Mouse (Mus musculus) testis, postnatal 10 days (tissue): ENCODE results near the gene Olfr1441.
A peak's percentile ranks its signal among the peaks of the same experiment; 100 is the strongest.

Source experiments
- DNase-seq: peaks from one replicate; pipeline ENCODE4 v3.0.0; 2021; ENCODE audit warnings: low spot score

Olfr1441 gene

DNA sequence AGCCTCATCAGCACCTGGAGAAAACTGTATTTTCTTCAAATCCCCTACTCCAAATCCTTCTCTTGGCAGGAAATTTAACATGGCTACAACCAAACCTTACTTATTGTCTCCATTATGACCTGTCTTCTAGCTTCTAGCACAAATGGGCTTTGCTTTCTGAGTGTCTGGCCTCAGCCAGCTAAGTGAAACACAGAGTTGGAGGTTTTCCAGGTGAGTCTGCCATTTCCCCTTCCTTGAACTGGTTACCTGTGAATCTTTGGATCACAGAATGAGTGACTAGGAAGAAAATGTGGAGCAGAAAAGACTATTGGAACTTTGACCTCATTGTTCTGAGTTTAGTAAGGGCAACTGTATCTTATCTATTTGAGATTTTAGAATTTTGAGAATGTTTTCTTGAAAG, at the start of gene Olfr1441:
Olfr1441 (plus strand) TSS at position 73 of the 400 bp plus-strand sequence.
- no peak for DNase-seq

DNA sequence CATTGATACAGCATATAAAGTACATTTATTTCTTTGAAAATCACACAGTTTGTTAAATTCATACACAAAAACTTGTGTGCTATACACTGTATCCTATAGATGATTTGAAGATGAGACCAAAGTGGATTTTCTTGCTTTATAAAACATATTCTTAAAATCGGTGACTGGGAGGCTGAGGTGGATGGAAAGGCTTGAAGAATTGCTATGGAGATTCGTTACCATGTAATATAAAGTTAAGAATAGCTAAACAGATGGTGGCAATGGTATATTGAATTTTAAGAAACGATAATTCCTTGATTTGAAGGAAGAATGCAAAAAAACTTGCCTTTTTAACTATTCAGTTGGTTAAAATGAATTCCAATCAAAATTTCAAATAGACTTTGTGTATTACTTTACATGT, 44.2 kb upstream of the Olfr1441 start:
- no peak for DNase-seq

DNA sequence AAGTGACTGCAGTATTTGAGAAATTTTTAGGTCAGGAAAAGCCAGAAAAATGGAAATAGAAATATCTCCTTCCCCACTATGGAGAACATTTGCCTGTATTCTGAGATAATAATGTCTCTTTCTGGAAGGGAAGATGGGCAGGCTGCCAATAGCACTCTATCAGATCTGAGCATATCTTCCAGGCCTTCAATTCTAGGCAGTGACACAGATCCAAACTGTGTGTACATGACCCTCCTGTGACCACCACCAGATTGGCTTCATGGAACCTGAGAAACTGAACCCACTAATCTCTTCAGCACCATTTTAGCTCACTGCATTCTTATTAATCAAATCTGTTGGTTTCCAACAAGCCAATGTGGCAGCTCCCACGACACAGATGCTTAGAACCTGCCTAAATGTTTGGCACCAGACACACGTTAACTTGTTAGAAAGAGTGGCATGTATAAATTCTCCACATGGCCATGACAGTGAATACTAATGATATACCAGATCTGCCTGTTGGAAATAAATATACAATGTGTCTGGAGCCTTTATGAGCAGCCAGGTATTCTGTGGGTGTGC, 42.7 kb upstream of the Olfr1441 start:
- no peak for DNase-seq

DNA sequence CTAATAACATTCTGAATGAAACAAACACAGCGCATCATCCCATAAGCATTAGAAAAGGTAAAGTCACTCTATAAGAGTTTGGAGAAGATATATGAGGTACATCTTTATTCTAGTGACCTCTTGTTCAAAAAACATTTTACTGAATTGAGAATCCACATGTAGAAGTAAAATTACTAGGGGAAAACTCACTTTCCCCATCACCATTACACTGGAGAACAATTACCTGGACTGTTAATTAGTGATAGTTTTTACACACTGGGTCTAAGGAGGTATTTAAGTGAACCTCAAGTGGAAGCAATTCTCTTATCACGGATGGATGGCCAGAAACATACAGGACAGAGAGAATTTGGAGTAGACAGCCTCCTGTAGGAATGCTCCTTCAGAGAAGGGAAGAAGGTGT, 30.3 kb upstream of the Olfr1441 start, which contains the start of gene Olfr1440:
Olfr1440 (plus strand) TSS at position 301 of the 400 bp plus-strand sequence.
- no peak for DNase-seq

DNA sequence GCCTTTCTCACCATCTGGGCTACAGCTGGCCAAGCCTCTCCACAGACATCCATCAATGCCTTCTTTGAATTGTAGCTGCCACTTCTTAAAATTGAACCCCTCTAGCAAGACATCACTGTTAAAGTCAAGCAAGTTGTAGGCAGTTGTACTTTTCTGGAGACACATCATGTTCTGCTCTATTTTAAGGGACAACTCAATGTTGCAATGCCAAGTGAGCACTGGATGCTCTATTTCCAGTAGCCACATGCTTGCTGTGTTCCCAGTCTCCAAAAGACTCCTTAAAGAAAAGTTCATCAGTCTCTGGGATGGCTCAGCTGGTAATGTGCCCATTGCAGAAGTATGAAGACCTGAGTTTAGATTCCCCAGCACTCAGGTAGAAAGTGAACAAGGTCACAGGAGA, 3.5 kb upstream of the Olfr1441 start:
- no peak for DNase-seq

DNA sequence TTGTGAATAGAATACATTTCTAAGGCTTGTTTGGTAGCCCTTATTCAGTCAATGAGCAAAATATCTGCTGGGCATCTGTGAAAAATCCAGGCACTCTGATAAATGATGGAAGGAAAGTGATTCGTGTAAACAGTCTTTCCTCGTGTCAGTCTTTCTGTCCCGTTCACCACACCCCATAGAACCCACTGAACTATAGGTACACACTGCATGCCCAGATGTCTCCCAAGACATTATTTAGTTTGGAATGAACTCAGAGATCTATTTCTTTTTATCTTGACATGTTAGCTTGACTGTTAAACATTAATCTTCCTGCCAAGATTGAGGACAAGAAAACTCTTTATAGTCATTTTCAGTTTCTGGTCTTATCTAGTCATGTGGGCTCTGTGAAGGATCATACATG, 1.1 kb downstream of the Olfr1441 start:
- DNase-seq: no peak

DNA sequence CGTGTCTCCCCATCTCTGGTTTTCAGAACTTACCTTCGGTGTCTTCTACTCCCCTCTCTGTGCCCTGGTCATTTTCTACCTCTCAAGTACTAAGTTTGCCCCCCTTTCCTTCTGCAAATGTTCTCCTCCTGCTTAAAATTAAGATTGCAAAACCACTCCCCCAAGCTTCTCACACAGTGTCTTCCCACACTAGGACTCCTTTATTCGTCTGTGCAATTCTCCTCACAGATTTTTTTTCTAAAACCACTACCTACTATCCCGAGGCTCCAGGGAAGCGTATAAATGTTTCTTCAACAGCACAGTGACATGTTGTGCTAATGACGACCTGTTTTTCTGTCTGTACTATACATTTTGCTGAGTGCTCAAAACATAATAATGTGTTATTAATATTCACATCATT, 3.3 kb downstream of the Olfr1441 start:
- no peak for DNase-seq

DNA sequence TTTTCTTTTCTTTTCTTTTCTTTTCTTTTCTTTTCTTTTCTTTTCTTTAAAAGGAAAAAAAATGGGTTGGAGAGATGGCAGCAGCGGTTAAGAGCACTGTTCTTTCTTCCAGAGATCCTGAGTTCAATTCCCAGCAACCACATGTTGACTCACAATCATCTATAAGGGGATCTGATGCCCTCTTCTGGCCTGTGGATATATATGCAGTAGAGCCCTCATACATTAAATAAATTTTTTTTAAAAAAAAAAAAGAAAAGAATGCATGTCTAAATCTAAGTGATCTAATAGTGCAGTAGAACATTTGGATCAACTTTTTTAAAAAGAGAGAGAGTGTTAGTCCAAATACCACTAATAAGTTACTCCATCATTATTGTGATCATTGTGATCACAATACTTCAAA, 4.4 kb downstream of the Olfr1441 start:
- DNase-seq: no peak

DNA sequence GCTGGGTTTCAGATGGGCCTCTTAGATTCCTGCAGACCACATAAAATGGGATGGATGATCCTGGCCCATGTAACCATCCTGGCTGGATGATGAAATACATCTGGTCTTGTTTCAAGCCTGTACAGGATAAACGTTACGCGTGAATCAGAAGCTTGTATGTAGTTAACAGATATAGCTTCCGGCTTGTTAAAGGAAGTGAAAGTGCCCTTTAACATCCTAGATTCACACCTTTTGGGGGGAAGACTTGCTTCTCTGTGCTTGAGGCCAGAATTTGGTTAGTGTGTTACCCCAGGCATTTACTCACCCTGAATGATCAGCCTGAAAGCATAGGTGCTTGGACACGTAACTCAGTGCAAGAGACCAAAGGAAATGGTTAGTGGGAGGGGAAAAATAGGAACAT, 9.9 kb downstream of the Olfr1441 start:
- DNase-seq: no peak

DNA sequence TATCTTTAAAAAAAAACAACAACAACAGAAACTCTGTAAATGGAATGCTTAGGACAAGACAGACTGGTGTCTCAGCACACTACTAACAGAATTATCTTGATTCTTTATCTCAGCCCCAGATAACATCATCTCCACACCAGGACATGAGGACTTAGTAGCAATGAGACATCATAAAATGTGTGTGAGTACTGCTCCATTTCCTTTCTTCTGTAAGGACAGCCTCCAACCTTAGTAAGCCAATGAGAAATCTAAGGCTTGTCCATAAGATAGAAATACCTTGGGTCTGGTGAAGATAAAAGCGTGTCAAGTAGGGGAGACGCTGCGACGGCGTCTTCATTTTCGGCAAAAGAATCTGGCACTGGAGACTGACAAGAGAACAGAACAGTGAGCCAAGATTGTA, 10.4 kb downstream of the Olfr1441 start, which contains the start of gene Pfpl:
Pfpl (plus strand) TSS at position 301 of the 400 bp plus-strand sequence.
- no peak for DNase-seq

DNA sequence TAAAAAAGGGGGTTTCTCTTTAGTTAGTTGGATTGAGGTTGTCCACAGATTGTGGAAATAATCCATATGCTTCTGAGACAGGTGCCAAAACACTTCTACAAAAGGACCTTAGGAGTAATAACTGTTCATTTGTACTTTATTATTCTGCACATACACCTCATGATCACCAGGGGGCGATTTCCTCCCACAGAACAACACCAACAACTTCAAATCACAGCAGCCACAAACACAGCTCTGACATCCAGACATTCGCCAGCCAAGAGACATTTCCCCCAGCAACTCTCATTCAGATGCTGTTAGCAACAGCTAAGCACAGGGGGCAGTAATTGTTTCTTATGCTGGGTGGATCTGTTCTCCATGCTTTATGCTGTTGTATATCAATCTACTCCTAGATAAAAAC, 15.8 kb downstream of the Olfr1441 start:
- peak; percentile 49 for DNase-seq

DNA sequence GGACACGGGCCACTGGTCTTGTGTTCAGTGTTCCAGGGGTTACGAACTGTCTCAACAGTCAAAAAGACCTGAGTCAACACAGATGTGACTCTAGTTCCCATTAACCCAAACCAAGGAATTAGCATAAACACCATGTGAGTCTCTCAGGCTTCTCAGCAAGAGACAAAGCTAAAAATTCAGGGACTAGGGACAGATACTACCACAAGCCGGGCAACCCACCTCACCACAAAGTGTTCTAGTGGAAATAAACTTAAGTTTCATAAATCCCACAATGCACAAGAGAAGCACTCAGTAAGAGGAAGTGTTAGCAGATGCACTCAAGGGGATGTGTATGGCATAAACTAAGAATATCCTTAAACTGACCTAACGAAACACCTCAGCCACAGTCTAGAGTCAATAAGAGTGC, 17.8 kb downstream of the Olfr1441 start:
- no peak for DNase-seq

DNA sequence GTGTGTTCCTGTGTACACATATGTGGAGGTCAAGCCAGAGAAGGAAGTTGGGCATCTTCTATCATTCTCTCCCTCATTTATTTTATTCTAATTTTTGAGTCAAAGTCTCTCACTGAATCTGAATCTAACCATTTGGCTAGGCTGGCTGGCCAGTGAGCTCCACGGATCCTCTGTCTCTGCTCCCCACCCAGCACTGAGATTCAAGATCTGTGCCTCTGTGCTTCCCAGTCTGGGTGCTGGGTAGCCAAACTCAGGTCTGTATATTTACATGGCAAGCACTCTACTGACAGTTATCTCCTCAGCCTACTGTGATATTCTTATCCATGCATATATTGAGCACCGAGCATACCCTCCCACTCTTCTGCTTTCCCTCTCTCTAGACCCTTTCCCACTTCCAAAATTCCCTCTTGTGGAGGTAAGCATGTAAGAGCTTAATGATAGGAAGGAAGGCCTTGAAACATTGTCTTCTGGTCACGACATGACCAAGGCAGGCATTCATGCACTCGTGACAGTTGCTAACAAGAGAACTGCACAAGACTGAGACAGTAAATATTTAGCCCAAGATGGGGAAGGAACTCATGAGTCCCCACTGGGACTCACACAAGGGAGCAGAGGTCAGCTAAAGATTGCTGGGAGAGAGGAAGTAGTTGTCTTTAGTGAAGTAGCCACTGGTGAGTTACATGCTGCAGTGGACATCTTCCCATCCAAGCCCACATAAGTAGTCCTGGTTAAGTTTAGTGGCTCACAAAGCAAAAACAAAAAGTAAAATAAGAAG, 18.7 kb downstream of the Olfr1441 start:
- DNase-seq: no peak

DNA sequence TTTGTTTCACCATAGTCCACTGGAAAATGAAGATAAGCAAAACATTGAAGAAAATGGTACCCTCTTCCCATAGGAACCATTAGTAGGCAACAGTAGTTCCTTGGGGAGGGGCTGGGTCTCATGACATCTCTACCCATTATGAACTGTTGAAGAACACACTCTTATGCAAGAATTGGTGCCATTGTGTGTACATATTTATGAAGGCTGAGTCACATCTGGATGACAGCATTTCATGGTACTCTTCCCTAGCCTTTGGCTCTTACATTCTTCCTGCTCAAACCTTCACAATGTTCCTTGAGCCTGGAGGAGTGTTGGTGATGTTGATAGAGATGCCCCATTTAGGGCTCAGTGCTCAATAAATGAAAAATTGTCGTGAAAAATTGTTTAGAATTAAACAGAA, 22.3 kb downstream of the Olfr1441 start:
- no peak for DNase-seq

DNA sequence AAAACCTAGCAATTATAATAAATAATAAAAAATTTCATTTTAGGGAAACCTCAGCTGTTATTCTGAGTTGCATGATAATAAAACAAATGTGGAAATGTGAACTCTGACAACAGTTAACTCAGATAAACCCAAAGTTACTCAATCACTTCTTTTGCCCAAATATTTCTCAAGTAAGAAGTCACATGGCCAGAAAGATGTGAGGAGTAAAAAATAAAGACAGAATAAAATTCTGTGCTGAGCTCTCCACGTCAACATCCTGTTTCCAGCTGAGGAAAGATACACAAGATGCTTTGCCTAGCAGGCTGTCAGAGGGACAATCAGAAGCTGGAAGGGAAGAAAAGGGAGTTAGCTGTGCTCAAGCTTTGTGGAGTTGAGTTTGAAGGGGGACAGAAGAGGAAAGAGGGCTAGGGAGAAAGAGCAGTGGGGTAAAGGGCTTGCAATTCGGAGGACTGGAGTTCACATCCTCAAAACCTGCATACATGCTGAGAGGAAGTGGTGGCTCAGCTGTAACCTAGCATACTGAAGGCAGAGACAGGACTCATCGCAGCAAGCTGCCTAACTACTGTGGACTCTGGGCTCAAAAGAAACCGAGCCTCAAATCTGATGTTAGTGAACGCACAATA, 23.0 kb downstream of the Olfr1441 start:
- DNase-seq: no peak

DNA sequence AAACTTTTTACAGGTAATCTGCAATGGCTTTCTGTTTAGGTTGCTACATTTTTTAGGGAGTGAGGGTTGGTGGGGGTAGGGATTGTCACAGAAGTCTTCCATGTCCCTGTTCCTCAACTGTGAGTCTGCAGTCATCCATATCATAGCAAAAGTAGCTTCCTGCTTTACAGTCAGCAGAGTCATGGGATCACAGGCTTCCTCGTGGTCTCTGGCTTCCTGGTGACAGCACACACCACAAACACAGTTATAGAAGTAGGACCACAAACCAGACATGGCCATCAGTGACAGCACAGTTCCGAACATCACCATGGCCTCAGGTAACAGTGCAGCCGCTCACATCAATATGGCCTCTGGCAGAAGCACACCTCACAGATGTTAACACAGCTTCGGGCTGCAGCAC, 25.3 kb downstream of the Olfr1441 start:
- DNase-seq: no peak

DNA sequence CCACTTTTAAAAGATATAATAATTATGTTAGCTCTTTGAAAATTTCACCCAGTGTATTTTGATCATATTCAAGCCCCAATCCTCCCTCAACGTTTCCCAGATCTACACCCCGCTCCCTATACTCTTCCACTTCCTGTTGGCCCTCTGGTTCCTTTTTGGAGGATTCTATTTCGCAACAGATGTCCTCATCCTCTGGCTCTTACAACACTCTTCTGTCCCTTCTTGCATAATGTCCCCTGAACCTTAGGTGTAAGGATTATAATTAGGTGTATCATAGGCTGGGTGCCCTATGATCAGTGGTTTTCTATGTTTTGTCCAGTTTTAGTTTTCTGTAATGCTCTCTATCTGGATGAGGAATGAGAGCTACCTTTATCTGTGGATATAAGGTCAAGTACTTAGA, 27.8 kb downstream of the Olfr1441 start:
- DNase-seq: no peak

DNA sequence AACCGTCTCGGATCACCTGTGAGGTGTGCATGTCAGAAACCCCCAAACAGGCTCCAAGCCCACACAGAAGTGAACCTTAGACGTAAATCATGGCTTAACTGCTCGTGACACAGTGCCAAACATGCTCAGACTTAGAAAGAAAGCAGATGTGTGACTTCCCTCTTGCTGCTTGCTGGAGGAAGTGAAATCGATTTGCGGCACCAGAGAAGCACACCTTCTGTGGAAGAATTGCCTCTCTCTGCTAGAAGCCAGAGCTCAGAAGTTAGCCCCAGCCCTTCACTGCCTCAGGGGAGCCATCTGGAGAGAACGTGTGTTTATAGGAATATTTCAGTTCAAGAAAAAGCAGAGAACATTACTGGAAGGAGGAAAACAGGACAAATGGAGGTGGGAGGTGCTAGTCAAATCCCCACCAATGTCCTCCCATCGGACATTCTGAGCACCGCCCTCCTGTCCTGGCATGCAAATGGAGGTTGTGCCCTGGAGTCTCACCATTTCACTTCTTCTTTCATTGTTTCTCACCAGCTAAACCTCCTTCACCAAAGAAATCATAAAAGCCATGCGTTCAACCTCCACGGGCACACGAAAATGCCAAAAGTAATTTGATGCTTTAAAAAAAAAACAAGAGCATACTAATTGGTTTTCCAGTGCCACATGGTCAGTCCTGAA, 40.3 kb downstream of the Olfr1441 start:
- no peak for DNase-seq

DNA sequence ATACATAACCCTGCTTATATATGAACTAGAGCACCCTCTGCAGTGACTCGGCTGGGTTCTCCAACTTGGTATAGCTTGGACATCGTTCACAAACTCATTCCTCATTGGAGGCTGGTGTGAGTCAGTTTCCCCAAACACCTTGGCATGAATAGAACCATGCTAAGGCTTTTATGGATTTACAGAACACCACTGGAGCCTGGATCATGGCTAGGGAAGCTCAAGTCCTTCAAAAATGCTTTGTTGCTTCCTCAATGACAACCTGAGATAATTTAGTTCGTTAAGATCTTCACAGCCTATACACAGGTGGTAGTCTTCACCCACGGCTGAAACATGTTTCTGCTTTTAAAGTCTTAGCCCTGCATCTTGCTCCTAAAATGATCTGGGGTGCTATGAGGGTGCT, 42.3 kb downstream of the Olfr1441 start:
- DNase-seq: no peak

DNA sequence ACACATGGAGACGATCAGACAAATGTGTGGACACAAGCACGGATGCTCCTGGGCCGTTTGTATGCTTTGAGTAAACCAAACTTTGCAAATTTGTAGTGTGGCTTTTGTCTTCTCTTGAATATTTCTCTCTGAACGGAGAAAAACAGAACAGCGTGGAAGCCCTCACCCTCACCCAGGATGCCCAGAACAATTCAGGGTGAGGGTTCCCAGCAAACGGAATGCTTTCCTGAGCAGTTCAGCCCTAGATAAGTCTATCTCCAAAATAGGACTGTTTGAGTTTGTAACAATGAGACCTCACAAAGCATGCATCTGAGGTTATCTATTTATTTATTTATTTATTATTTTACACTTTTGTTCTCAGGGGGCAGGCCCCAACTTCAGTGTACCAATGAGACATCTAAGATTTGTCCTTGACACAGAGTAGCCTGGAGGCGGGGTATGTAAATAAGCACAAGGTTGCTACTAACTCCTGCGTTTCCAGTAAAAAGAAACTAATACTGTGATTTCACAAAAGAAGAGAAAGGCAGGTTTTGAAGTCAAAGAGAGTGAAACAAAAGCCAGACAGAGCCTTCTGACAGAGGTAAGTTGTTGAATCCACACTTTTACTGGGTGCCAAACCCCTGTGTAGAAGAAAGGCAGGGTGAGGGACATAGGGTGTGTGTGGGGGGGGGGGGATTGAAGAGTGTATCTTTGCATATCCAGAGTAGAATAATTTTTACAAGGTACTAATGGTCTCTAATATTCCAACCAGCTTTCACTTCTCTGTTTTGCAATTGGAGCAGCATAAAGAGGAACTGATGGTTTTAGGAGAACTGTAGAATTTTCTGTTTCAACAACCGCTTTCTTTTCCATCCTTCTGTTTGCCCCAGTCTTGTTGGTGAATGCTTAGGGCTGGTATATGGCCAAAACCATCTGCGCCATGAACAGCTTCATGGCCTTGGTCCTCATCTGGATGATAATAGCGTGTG, 43.3 kb downstream of the Olfr1441 start, which contains the start of gene Mpeg1:
Mpeg1 (plus strand) TSS at position 498 of the 968 bp plus-strand sequence.
- DNase-seq: no peak
